Mouse (Mus musculus) granulocyte monocyte progenitor cell, adult 5-6 weeks (primary cell): ENCODE results near the gene Trpv2. TPM values are rescaled to one million over a fixed set of nuclear protein-coding genes. Genes with fewer than 3 reads are reported as not detected.
A peak's percentile ranks its signal among the peaks of the same experiment; 100 is the strongest.

Experiments used
- ATAC-seq: replicated peaks from 2 replicates; pipeline ENCODE4 v1.8.0; 2016; ENCODE audit warnings: mild to moderate bottlenecking, moderate TSS enrichment, inconsistent platforms; ENCODE audit not compliant: poor library complexity, severe bottlenecking
- total RNA-seq, 2 experiments: library from RNA; stranded (forward) in 1 of 2; stranded (reverse) in 1 of 2; fragments of 200-712, 200-1000 nt in 1 of 2; fragments of >200 nt in 1 of 2; fragmentation: Nextera tagmentation in 1 of 2; gene quantifications; 2 replicates each; pipeline ENCODE4 v1.2.3; 2014 to 2017

The Trpv2 gene
- total RNA-seq, 2 experiments from 2014 or later, result 10.7 to 17.5 TPM

- peak; percentile 81 for ATAC-seq
Observed at GRCm38 (mm10) chr11:62621586-62622283, 47.4 kb downstream of the Trpv2 start.

GRCm38 (mm10) chr11:62622850-62623249 is 48.6 kb downstream of the Trpv2 start:
- ATAC-seq, result no peak

GRCm38 (mm10) chr11:62624341-62625291 is 50.3 kb downstream of the Trpv2 start:
- no peak for ATAC-seq

- peak; percentile 55 for ATAC-seq
Observed at GRCm38 (mm10) chr11:62629352-62630224, 55.3 kb downstream of the Trpv2 start.

GRCm38 (mm10) chr11:62630225-62630821 is 56.0 kb downstream of the Trpv2 start:
- ATAC-seq, result no peak

GRCm38 (mm10) chr11:62631138-62631537 is 56.9 kb downstream of the Trpv2 start:
- no peak for ATAC-seq

- ATAC-seq, result no peak
Observed at GRCm38 (mm10) chr11:62635406-62635805, 61.1 kb downstream of the Trpv2 start.

GRCm38 (mm10) chr11:62636105-62636839 is 62.0 kb downstream of the Trpv2 start:
- ATAC-seq, result no peak

GRCm38 (mm10) chr11:62636840-62637221 is 62.5 kb downstream of the Trpv2 start:
- no peak for ATAC-seq

GRCm38 (mm10) chr11:62637401-62637800 is 63.1 kb downstream of the Trpv2 start:
- no peak for ATAC-seq

GRCm38 (mm10) chr11:62637806-62638205 is 63.5 kb downstream of the Trpv2 start:
- no peak for ATAC-seq

GRCm38 (mm10) chr11:62638402-62638801 is 64.1 kb downstream of the Trpv2 start:
- ATAC-seq, result no peak

GRCm38 (mm10) chr11:62640378-62640777 is 66.1 kb downstream of the Trpv2 start:
- ATAC-seq, result no peak

GRCm38 (mm10) chr11:62642023-62642844 is 67.9 kb downstream of the Trpv2 start:
- ATAC-seq, result no peak

GRCm38 (mm10) chr11:62643011-62643631 is 68.8 kb downstream of the Trpv2 start:
- ATAC-seq, result peak; percentile 43

GRCm38 (mm10) chr11:62643681-62644363 is 69.5 kb downstream of the Trpv2 start:
- no peak for ATAC-seq

GRCm38 (mm10) chr11:62644602-62645336 is 70.5 kb downstream of the Trpv2 start:
- no peak for ATAC-seq
